In the genomic region with DNA sequence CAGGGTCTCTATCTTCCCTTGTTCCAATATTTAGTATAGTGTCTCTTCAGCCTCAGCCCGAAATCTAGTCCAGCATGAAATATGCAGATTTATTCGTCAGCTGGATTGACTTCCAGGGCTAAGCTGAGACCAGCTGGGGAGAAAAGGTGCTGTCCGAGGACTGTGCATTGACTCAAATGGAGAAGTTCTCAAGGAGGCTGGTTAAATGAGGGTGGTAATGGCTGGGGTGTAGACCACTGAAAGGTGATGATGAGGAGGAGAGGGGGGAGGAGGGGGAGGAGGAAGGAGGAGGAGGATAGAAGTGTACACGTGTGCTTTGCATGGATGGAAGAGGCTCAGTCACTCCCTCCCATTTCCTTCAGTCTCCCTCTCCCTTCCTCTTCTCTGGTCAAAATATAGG, we compare ENCODE assay signal across 22 mouse cellular contexts.
"Had no signal": no experiment of that assay in that cellular context is flagged by ENCODE, and none has a peak within 500 bp of the region (broad histone marks: within the 10 kb centered on the region; RNA-seq: fewer than 3 reads in every experiment).

No protein-coding gene starts in this region.

- H3K27ac ChIP-seq: kidney, embryonic 15.5 days; limb, embryonic 12.5 days; limb, embryonic 15.5 days; liver, embryonic 14.5 days; neural tube, embryonic 13.5 days had no signal

- H3K9me3 ChIP-seq: kidney, embryonic 15.5 days; limb, embryonic 15.5 days; neural tube, embryonic 13.5 days had no signal

- H3K27me3 ChIP-seq: kidney, embryonic 15.5 days; limb, embryonic 12.5 days; limb, embryonic 15.5 days; neural tube, embryonic 13.5 days had no signal

- H3K9ac ChIP-seq: kidney, embryonic 15.5 days; limb, embryonic 12.5 days; limb, embryonic 15.5 days; liver, embryonic 14.5 days; liver, postnatal 0 days; lung, embryonic 14.5 days; neural tube, embryonic 13.5 days had no signal

- H3K4me2 ChIP-seq: kidney, embryonic 15.5 days; limb, embryonic 12.5 days; limb, embryonic 15.5 days; liver, embryonic 11.5 days; lung, embryonic 14.5 days; neural tube, embryonic 13.5 days had no signal

- H3K36me3 ChIP-seq: kidney, embryonic 15.5 days; neural tube, embryonic 13.5 days had no signal

- ATAC-seq: liver, postnatal 0 days; lung, postnatal 0 days; midbrain, embryonic 16.5 days had no signal

- DNase-seq: kidney, adult 11 months; kidney, adult 8-10 months; kidney, postnatal 10 days; kidney, postnatal 36 days; layer of hippocampus, postnatal 36 days; left cerebral cortex, postnatal 4 days; liver, postnatal 0 days; lung, embryonic 14.5 days; retina, postnatal 1 day; right cerebral cortex, postnatal 25 days; spleen, adult 18-20 months; thymus, adult 18-20 months; thymus, postnatal 36 days had no signal

- H3K4me3 ChIP-seq: kidney, embryonic 15.5 days; limb, embryonic 12.5 days; limb, embryonic 15.5 days; myocyte; neural tube, embryonic 13.5 days had no signal
